Mouse (Mus musculus) ES-E14 (cell line): ENCODE measurements around the gene Nppa. TPM values are rescaled to one million over a fixed set of nuclear protein-coding genes. Genes with fewer than 3 reads are reported as not detected.

Experiments used
- DNase-seq: peaks from one replicate; pipeline ENCODE4 v3.0.0-alpha.2; 2013; ENCODE audit warnings: low read depth, low spot score
- H3K27ac ChIP-seq: 2 replicates; pipeline ENCODE4 v1.5.1; 2012; ENCODE audit warnings: low read depth, mild to moderate bottlenecking, low read length, moderate library complexity, mixed read lengths; ENCODE audit not compliant: poor library complexity, insufficient read depth, severe bottlenecking
- H3K36me3 ChIP-seq: 2 replicates; pipeline ENCODE4 v1.6.1; 2012; ENCODE audit warnings: mild to moderate bottlenecking, low read length, moderate library complexity, mixed read lengths; ENCODE audit not compliant: control insufficient read depth, poor library complexity, insufficient read depth, severe bottlenecking
- H3K4me1 ChIP-seq, 2 experiments: fragments of 150-350 bp in 1 of 2; sonication (generic) in 1 of 2; 2 replicates each; pipeline ENCODE4 v1.6.1; 2012; ENCODE audit warnings: low read length in 2 of 2, mild to moderate bottlenecking in 1 of 2, mixed read lengths in 1 of 2; ENCODE audit not compliant: control insufficient read depth in 2 of 2, insufficient read depth in 2 of 2, poor library complexity in 1 of 2
- H3K4me3 ChIP-seq, 2 experiments: fragments of 150-350 bp in 1 of 2; sonication (generic) in 1 of 2; 2 replicates each; pipeline ENCODE4 v1.5.1; 2012; ENCODE audit warnings: low read length in 2 of 2, low read depth in 1 of 2, mild to moderate bottlenecking in 1 of 2, mixed read lengths in 1 of 2; ENCODE audit not compliant: insufficient read depth in 1 of 2, poor library complexity in 1 of 2, severe bottlenecking in 1 of 2
- H3K9ac ChIP-seq: 2 replicates; pipeline ENCODE4 v1.6.1; 2012; ENCODE audit warnings: low read depth, mild to moderate bottlenecking, low read length, mixed read lengths; ENCODE audit not compliant: poor library complexity, insufficient read depth, severe bottlenecking
- H3K9me3 ChIP-seq: fragments of 150-350 bp; sonication (generic); 2 replicates; pipeline ENCODE4 v1.6.1; 2012; ENCODE audit warnings: low read depth, mild to moderate bottlenecking, low read length; ENCODE audit not compliant: control insufficient read depth, insufficient read depth
- CHD2 ChIP-seq: IDR thresholded peaks from 2 replicates; pipeline ENCODE4 v1.6.1; 2014; ENCODE audit warnings: mild to moderate bottlenecking, low read depth, low read length, inconsistent platforms
- HCFC1 ChIP-seq: IDR thresholded peaks from 2 replicates; pipeline ENCODE4 v1.6.1; 2012; ENCODE audit warnings: low read length, inconsistent platforms, borderline replicate concordance; ENCODE audit not compliant: insufficient read depth
- MAFK ChIP-seq: IDR thresholded peaks from 2 replicates; pipeline ENCODE4 v1.6.1; 2014; ENCODE audit warnings: mild to moderate bottlenecking, low read depth, low read length, inconsistent platforms; ENCODE audit not compliant: insufficient read depth
- ZC3H11A ChIP-seq: IDR thresholded peaks from 2 replicates; pipeline ENCODE4 v1.6.1; 2012; ENCODE audit warnings: low read depth, mild to moderate bottlenecking, inconsistent platforms, low read length, borderline replicate concordance
- ZNF384 ChIP-seq: IDR thresholded peaks from 2 replicates; pipeline ENCODE4 v1.6.1; 2012; ENCODE audit warnings: low read depth, low read length, inconsistent platforms
- in situ Hi-C, 2 experiments: fragments of 600-800 bp; cut with MboI; formaldehyde crosslinking; loops; one replicate each; pipeline ENCODE4 v1.15.1; 2025; ENCODE audit warnings: low sequenced_read_pairs in 2 of 2, inconsistent platforms in 1 of 2; ENCODE audit not compliant: unreplicated experiment in 2 of 2
- total RNA-seq: library from RNA; depleted of rRNA; stranded (reverse); fragments of 300-350 nt; gene quantifications from 2 replicates; pipeline ENCODE4 v1.2.3, GENCODE M21; 2012

Gene Nppa
- total RNA-seq, 1 experiment = not detected

DNA sequence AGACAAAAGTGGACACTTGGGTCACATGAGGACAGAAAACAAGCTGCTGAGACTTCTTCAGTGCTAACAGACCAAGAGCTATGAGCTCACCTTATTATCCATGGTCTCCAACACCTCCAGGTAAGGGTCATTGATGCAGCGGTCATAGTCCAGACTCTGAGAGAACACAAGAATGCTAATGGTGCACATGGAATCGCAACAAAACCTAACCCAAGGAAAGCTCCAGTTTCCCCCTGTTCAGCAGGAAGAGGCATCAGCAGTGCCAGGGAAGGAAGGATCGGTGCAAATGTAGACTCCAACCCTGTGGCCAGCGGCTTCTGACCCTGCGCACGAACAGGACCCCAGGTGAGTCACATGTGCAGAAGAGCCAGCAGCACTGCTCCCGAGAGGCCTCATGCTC is 28.8 kb downstream of the Nppa start:
- Histone ChIP-seq H3K27ac (no peak overlapping the region), H3K9me3 (no peaks in the 10 kb centered on the region), H3K36me3 (peaks cover 43% of the 10 kb centered on the region), H3K4me3 (no peak overlapping the region), H3K9ac (no peak overlapping the region), H3K4me1 (peaks cover 0 to 5% of the 10 kb centered on the region in 2 experiments; a peak in 1 of 4 replicates)
- TF ChIP-seq CHD2 (no peak), ZC3H11A (no peak), HCFC1 (no peak), MAFK (no peak), ZNF384 (no peak)
- no peak for DNase-seq
- in situ Hi-C loops = no loop called here

- Histone ChIP-seq H3K9ac (no peak overlapping the region), H3K36me3 (peaks cover 32% of the 10 kb centered on the region), H3K9me3 (no peaks in the 10 kb centered on the region), H3K4me1 (peaks cover 5 to 7% of the 10 kb centered on the region in 2 experiments; a peak in 3 of 4 replicates), H3K4me3 (no peak overlapping the region), H3K27ac (no peak overlapping the region)
- no peak for DNase-seq
- TF ChIP-seq CHD2 (no peak), ZC3H11A (no peak), HCFC1 (no peak)
- in situ Hi-C loops = no loop called here
Observed at GRCm38 (mm10) chr4:148030506-148030905, 30.0 kb downstream of the Nppa start.

DNA sequence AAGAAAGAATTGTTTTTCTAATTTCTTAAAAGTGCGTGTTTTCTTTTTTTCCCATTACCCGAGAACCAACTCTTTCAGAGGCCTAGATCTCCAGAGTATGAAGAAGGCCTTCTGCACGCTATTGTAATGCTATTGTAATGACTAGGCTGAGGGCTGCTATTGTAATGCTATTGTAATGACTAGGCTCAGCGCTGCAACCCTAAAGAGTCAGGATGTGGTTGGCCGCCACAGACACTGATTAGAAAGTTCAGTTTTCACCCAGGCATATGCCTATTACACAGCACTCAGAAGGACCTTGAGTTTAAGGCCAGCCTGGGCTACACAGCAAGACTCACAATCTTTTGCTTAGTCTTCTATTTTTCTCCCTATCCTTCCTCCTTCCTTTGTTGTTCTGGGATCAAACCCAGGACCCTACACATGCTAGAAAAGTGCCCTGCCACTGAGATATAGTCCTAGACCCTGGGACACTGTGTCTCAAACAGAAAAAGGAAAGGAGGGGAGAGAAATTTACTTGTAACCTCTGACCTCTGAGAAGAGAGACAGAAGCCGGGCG is 33.4 kb downstream of the Nppa start:
- Histone ChIP-seq H3K9me3 (no peaks in the 10 kb centered on the region), H3K9ac (no peak overlapping the region), H3K27ac (peak overlapping the region; percentile 96; the same call in 1 of the 2 replicates), H3K4me3 (no peak overlapping the region), H3K4me1 (peaks cover 9 to 10% of the 10 kb centered on the region in 2 experiments; a peak in 3 of 4 replicates), H3K36me3 (peaks cover 13% of the 10 kb centered on the region)
- no peak for DNase-seq
- in situ Hi-C loops = no loop called here
- TF ChIP-seq MAFK (no peak), HCFC1 (no peak), ZNF384 (no peak), ZC3H11A (no peak), CHD2 (no peak)

GRCm38 (mm10) chr4:148035440-148035839 is 34.9 kb downstream of the Nppa start:
- TF ChIP-seq ZNF384 = no peak
- in situ Hi-C loops = no loop called here
- Histone ChIP-seq H3K36me3 (peaks cover 8% of the 10 kb centered on the region; the same call in 1 of the 2 replicates), H3K9ac (no peak overlapping the region), H3K27ac (peak overlapping the region; percentile 30; the same call in 1 of the 2 replicates), H3K4me3 (no peak overlapping the region), H3K9me3 (no peaks in the 10 kb centered on the region), H3K4me1 (peaks cover 12 to 17% of the 10 kb centered on the region in 2 experiments; a peak in 3 of 4 replicates)
- no peak for DNase-seq

GRCm38 (mm10) chr4:148038079-148038599 is 37.6 kb downstream of the Nppa start:
- TF ChIP-seq ZC3H11A = no peak
- TF ChIP-seq HCFC1 = no peak
- TF ChIP-seq ZNF384 = no peak
- no peak for TF ChIP-seq CHD2
- TF ChIP-seq MAFK = no peak
- peaks cover 7% of the 10 kb centered on the region for H3K36me3 ChIP-seq
- H3K4me3 ChIP-seq = peak overlapping the region; percentile 88 to 96
- H3K27ac ChIP-seq = peak overlapping the region; percentile 78
- peak overlapping the region; percentile 87 for H3K9ac ChIP-seq
- in situ Hi-C loops = no loop called here
- H3K4me1 ChIP-seq = peaks cover 12 to 16% of the 10 kb centered on the region in 2 experiments; a peak in 3 of 4 replicates
- no peaks in the 10 kb centered on the region for H3K9me3 ChIP-seq
- no peak for DNase-seq
